Mouse (Mus musculus): ENCODE data around the gene Hoxa3.

- TF ChIP-seq POLR2A (IDR thresholded peaks at IDR 0.05; ENCODE audit: extremely low read depth, insufficient read depth, low read length) (no peak), CTCF (IDR thresholded peaks at IDR 0.05; ENCODE audit: extremely low read depth, insufficient read depth, low read length) (no peak)
Measured at GRCm38 (mm10) chr6:52179690-52180089, 33.4 kb downstream of the Hoxa3 start.
